Mouse (Mus musculus) gastrocnemius, postnatal 36 days (tissue): ENCODE data around the gene Cdhr2. TPM values are rescaled to one million over a fixed set of nuclear protein-coding genes. Genes with fewer than 3 reads are reported as not detected.

Experiments
- DNase-seq, 2 experiments: peaks; one replicate each; pipeline ENCODE4 v3.0.0; 2022
- intact Hi-C: fragments of 180-260 bp; cut with DNase I; formaldehyde crosslinking; loops from one replicate; pipeline ENCODE4 v1.15.1; 2025
- total RNA-seq, 2 experiments: library from RNA; stranded (reverse); gene quantifications; 2 replicates each; pipeline ENCODE4 v1.2.3; 2021

Cdhr2 gene
- total RNA-seq, 2 experiments from 2014 or later, result not detected

GRCm38 (mm10) chr13:54749061-54749863 is 48.0 kb downstream of the Cdhr2 start:
- intact Hi-C loops, result no loop called here
- no peak for DNase-seq

DNA sequence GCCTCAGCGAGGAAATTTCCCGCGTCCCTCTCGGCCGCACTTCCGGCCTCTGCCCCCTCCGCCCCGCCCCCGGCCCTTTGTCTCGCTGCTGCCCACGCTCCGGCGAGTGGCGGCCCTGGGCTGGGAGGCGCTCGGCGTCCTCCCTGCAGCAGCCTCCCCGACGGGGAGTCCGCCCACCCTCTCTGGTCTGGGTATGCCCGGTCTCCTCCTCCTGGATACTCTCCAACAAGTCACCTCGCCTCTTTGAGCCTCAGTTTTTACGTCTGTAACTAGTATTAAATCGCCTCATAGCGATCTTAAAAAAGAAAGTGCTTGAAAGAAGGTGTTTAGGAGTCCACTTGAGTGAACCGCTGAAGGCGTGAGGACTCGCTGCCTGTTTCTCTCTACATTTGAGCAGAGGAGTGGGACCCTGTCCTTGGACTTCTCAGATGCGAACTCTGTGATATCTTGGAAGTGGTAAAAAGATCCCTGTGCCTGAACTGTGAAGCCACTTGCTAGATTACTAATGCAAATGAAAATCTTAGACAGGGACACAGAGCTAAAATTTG is 48.7 kb downstream of the Cdhr2 start, which contains the start of gene Gprin1:
TSS of gene Gprin1 (minus strand) at position 11 of the 548 bp plus-strand sequence.
- intact Hi-C loops, result no loop called here
- no peak for DNase-seq

GRCm38 (mm10) chr13:54750699-54751098 is 49.4 kb downstream of the Cdhr2 start:
- DNase-seq, result no peak
- intact Hi-C loops, result no loop called here

- DNase-seq, result no peak
- intact Hi-C loops, result no loop called here
These were observed 51.4 kb downstream of the Cdhr2 start for GRCm38 (mm10) chr13:54752656-54753055.

DNA sequence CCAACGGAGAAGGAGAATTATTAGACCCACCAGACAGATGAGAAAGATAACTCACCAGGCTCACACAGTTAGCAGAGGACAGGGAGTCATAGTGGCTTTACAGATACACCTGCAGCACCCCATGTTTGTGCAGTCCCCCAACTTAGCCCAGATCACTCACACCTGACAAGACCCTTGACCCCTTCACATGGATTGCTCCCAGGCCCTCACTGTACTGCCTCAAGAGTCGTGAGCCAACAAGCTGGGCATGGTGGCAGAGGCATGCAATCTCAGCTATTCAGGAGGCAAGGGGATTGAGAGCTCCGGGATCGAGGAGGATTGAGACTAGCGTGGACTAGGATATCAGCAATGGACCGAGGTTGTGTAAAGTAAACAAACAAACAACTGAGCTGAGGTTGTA is 52.5 kb downstream of the Cdhr2 start:
- intact Hi-C loops, result no loop called here
- DNase-seq, result no peak

GRCm38 (mm10) chr13:54754169-54755080 is 53.2 kb downstream of the Cdhr2 start:
- intact Hi-C loops, result no loop called here
- DNase-seq, result no peak

GRCm38 (mm10) chr13:54755201-54755830 is 54.1 kb downstream of the Cdhr2 start:
- intact Hi-C loops, result no loop called here
- DNase-seq, result no peak

GRCm38 (mm10) chr13:54756156-54756712 is 55.0 kb downstream of the Cdhr2 start:
- DNase-seq, result no peak
- intact Hi-C loops, result no loop called here

- DNase-seq, result no peak
- intact Hi-C loops, result no loop called here
These were observed 56.0 kb downstream of the Cdhr2 start for GRCm38 (mm10) chr13:54757093-54757830.

DNA sequence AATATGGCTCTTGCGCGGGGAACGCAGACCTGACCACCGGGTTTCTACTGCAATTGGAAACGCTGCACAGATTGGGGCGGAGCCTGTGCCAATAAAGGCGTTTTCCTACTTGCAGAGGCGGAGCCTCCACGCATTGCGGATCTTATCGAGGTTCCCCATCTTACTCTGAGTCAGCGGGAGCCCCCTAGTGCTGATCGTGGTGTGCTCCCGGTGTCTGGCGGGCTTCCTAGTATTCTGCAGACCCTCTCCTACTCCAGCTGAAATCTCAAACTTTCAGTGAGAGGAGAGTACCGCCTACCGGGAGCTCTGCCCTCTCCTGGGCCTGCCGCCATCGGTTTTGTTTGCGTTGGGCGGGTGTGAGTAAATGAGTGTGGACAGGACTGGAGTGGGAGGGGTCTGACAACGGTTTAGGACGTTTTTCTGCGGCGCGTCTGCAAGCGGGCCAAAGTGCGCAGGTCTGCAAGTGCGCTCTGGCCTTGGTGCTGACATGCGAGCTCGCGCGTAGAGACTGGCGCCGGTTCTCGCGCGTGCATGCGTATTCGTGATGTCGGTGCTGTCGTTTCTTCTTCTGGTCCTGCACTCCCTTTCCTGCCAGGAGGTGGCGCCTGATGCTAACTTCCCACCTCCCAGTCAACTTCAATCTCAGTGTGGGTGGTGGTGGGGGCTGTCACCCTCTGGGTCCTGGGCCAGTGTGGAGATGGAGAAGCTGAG is 56.9 kb downstream of the Cdhr2 start:
- intact Hi-C loops, result no loop called here

GRCm38 (mm10) chr13:54758756-54759470 is 57.7 kb downstream of the Cdhr2 start:
- intact Hi-C loops, result no loop called here
- DNase-seq, result no peak

More for the DNA sequence above, 56.9 kb downstream of the Cdhr2 start:
- peak; percentile 57 to 59 for DNase-seq

GRCm38 (mm10) chr13:54759496-54759895 is 58.2 kb downstream of the Cdhr2 start:
- no peak for DNase-seq
- intact Hi-C loops, result no loop called here

DNA sequence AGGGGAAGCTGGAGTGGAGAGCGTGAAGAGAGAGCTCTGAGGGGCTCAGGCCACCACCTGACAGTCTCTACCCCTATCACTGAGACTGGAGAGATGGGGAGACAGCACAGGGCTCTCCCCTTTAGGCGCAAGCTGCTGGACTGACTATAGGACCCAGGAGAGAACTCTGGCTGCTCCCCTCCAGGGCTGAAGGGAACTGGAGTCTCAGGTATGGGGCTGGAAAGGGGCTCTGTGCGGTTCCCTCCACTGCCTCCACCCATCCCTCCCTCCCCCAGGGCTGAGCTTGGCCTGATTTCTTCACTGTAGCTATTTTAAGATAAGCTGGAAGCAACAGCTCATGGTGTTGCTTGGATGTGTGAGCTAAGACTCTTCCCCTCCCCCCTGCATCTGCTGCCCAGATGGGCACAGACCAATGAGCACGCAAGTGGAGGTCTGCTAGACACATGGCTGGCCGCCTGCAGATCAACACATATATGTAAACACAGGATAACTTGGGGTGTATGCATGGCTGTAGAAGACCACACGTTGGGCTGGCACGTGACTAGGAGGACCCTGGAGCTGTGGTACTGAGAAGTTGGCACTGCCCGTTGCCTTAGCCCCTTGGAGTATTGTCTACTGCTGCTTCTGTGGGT is 59.0 kb downstream of the Cdhr2 start:
- intact Hi-C loops, result no loop called here
- no peak for DNase-seq

GRCm38 (mm10) chr13:54760906-54761305 is 59.6 kb downstream of the Cdhr2 start:
- DNase-seq, result no peak
- intact Hi-C loops, result no loop called here

- no peak for DNase-seq
- intact Hi-C loops, result no loop called here
These were observed 64.3 kb downstream of the Cdhr2 start for GRCm38 (mm10) chr13:54765281-54766191.

GRCm38 (mm10) chr13:54766192-54766768 is 65.0 kb downstream of the Cdhr2 start, which contains the start of gene Sncb:
Gene Sncb (minus strand): TSS chr13:54766595.
- peak in 1 of 2 experiments; percentile 18 for DNase-seq
- intact Hi-C loops, result no loop called here
